Mouse (Mus musculus) kidney, adult 2 months (tissue): ENCODE results near the gene Clcn1.

Experiments
- CTCF ChIP-seq: fragments of 200-500 bp; conservative IDR thresholded peaks from 2 replicates; pipeline ENCODE4 v1.5.1; 2011; ENCODE audit warnings: low read depth, mild to moderate bottlenecking, control low read depth, low read length, moderate library complexity, mixed read lengths; ENCODE audit not compliant: insufficient read depth, insufficient read length
- POLR2A ChIP-seq: fragments of 200-500 bp; IDR thresholded peaks from one replicate; pipeline ENCODE4 v1.6.1; 2011; ENCODE audit warnings: low read depth, low read length, control low read depth

- no peak for TF ChIP-seq CTCF
- no peak for TF ChIP-seq POLR2A
Observed at GRCm38 (mm10) chr6:42361041-42361895, 74.8 kb downstream of the Clcn1 start.
